Mouse (Mus musculus) B cell, adult 2 months (primary cell): ENCODE measurements around the gene Lypd8.

Experiments
- DNase-seq, 2 experiments: peaks; one replicate each; pipeline ENCODE4 v3.0.0; 2022

Lypd8 gene

GRCm38 (mm10) chr11:58400655-58401054 is 21.8 kb downstream of the Lypd8 start:
- DNase-seq: no peak

GRCm38 (mm10) chr11:58408066-58408465 is 29.2 kb downstream of the Lypd8 start:
- DNase-seq: no peak

- DNase-seq: no peak
Observed at GRCm38 (mm10) chr11:58418336-58418735, 39.5 kb downstream of the Lypd8 start.

GRCm38 (mm10) chr11:58420815-58421214 is 42.0 kb downstream of the Lypd8 start, which contains the start of gene 1810065E05Rik:
1810065E05Rik (plus strand) TSS chr11:58421111.
- DNase-seq: no peak

GRCm38 (mm10) chr11:58432259-58432658 is 53.4 kb downstream of the Lypd8 start, which contains the start of gene Gm12253:
Gm12253 (plus strand) TSS chr11:58432559.
- DNase-seq: no peak

- no peak for DNase-seq
Observed at GRCm38 (mm10) chr11:58437866-58438265, 59.0 kb downstream of the Lypd8 start.
